Mouse (Mus musculus) thymus, postnatal 4 days (tissue): ENCODE data around the gene Cnot6.

Source experiments
- DNase-seq: peaks from one replicate; pipeline ENCODE4 v3.0.0; 2021

The Cnot6 gene

DNA sequence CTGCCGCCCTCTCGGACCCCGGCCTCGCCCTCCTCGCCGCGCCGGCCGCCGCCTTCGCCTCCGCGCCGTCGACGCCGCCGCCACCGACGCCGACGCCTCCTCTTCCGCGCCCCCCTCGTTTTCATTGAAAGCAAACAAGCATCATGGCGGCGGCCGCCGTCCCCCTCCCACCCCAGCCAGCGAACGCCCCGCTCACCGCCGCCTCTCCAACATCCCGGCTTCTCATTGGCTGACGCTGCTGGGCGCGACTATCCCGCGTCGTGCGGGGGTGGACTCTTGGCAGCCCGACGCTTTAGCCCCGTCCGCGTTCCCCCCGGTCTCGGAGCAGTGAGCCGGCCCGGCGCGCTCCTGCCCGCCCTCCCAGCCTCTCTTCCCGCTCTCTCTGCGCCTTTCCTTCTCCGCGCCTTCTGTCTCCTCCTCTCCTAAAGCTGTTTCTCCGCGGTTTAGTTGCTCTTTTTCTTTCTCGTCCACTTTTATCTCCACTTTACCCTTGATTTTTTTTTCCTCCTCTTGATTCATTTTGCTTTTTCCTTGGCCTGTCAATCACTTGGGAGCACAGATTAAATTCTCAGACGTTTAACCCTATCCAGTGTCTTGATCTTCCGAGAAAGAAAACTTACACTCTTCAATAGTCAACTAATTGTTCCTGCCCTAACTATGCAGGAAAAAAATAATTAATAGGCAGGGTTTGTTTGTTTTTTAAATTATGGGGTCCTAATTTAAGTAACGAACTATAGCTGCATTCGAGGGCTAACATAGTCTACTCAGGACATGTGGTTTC, at the start of gene Cnot6:
TSS of gene Cnot6 (minus strand) at position 169 of the 781 bp plus-strand sequence.
- DNase-seq = peak; percentile 97

- no peak for DNase-seq
Observed at GRCm38 (mm10) chr11:49761130-49761529, 48.6 kb upstream of the Cnot6 start.

GRCm38 (mm10) chr11:49758096-49758495, 45.6 kb upstream of the Cnot6 start:
- no peak for DNase-seq

DNA sequence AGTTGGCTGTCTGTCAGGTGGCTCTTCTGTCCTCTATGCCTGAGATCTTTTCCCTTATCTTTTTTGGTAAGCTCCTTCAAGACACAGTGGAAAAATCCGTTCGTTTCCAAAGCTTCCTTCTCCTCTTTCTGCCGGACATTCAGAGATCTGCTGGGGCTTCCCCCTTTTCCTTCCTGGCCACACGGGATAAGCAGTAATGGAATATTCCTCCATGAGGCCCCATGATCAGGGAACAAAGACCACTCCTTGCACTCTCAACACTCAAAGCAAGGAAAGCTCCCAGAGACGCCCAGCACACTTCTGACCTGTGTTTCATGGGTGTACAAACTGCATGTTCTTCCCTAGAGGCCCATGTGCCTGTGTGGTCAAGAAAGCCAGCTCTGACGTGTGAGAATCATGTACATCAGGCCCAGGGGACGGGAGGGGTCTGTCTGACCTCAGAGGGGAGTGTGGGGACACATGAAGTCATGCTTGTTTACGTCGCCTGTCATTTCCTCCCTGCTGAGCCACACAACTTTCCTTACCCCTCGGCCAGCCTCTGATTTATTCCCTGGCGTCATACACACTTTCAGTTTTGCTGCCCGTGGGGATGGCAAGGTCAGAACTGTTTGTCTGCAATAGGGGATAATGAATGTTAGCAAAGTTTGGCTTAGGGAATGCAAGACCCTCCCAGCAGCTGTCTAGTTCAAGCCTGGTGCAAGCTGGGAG, 42.6 kb upstream of the Cnot6 start:
- no peak for DNase-seq

GRCm38 (mm10) chr11:49746756-49747155, 34.2 kb upstream of the Cnot6 start:
- DNase-seq = no peak

DNA sequence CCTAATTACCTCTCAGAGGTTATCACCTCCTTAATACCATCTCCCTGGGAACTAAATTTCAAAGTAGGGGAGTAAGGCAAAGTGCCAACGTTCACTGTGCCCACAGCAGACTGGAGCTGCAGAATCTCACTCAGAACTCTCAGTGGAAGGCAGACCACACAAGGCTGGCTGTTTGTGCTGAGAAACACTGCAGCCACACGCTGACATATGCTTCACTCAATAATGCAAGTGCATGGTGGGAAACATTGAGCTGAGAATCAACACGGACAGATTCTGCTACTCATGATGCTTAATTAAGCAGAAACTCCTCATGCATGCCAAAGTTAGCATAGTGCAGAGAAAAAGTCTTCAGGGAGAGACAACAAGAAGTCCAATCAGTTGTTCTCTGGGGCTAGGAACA, 33.3 kb upstream of the Cnot6 start:
- DNase-seq = no peak

DNA sequence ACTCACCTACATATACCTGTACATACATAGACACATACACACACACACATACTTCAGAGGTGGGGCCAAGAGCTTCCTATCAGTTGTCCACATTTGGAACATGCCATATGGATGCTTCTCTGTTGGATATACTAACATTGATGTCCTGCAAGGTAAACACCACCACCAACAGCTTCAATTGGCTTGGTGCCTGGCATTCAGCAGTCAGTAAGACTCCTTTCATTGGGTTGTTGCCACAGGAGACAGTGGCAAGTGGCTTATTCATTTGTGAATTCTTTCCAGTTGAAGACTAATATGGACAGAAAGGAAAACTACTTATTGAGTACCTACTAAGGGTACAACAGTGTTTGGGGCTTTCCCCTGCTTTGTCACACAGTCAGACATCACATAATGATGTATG, 32.5 kb upstream of the Cnot6 start:
- no peak for DNase-seq

- DNase-seq = no peak
Observed at GRCm38 (mm10) chr11:49743634-49744033, 31.1 kb upstream of the Cnot6 start.

- DNase-seq = no peak
Observed at GRCm38 (mm10) chr11:49742248-49742647, 29.7 kb upstream of the Cnot6 start.

DNA sequence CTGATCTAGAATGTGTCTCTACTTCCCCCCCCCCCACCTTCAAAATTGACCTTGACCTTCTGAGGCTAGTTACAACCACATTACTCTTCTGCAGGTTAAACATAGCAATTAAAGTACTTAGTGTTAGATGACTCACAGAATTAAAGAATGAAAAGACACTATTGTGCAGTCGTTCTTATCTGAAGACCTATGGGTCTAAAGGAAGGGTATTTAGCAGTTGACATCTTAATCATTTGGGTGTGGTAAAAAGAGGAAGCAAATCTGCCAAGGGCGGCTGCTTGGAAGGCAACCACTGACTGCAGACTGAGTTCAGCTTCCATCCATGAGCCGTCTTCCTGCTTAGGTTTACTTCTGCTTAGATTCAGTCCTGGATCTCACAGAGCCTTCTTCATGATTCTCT, 27.3 kb upstream of the Cnot6 start:
- no peak for DNase-seq

DNA sequence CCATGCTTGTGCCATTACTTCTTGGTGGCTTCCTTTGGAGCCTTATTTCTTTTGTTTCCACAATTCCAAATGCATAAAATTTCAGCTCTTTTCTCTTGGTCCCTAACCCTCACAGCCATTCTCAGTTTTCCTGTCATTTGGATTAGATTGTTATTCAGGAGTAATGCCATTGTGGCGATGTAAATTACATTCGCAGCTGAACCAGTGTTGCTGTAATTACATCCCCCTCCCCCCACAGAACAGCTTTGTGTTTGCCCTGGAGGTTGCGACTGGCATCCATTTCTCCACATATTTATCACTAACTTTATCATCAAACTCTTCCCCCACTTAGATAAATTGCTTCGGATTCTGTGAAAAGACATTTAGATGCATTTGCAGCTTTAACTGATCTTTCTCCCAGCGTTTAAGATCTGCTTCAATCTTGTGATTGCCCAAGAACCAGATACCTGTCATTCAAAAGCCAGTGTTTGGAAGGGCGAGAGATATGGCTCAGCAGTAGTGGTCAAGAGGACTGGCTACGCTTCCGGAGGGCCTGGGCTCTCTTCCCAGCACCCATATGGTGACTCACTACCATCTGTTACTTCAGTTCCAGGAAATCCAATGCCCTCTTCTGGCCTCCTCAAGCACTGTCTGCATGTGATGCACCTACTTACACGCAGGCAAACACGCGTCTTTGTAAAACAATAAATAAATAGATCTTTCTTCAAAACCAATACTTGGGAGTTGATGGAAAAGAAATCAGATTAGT, 26.3 kb upstream of the Cnot6 start:
- no peak for DNase-seq

DNA sequence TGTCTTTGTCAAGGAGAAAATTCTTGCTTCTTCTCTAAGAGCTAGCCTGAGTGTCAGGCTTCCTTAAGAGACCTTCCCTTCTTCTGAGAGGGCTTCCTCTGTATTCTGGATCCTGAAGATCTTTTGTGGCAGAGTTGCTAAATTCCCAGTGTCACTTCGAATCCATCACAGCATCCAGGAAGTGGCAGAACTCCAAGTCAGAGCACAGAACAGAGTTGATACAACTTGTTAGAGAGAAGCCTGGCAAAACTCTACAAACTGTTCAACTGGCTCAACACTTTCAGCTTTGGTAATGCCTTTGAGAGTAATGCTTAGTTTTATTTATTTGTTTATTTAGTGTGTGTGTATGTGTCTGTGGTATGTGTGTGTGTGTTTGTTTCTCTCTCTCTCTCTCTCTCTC, 25.1 kb upstream of the Cnot6 start:
- no peak for DNase-seq

DNA sequence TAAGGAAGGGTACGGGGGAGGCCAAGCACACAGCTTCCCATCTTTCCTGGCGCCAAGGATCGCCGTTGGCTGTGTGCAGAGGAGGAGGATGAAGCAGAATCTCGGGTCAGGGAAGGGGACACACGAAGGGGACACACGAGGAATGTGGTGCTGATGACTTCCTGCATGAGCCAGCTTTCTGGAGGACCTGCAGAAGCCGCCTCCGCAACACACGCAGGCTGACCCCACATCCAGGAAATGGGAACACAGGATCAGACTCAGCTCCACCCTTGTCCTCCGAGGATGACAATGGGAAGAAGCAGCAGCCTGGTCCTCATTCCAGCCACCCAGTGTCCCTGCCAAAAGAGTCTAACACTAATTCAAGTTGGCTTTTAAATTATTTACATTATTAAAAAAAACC, 22.2 kb upstream of the Cnot6 start:
- DNase-seq = no peak

GRCm38 (mm10) chr11:49730275-49730948, 17.9 kb upstream of the Cnot6 start:
- DNase-seq = no peak

DNA sequence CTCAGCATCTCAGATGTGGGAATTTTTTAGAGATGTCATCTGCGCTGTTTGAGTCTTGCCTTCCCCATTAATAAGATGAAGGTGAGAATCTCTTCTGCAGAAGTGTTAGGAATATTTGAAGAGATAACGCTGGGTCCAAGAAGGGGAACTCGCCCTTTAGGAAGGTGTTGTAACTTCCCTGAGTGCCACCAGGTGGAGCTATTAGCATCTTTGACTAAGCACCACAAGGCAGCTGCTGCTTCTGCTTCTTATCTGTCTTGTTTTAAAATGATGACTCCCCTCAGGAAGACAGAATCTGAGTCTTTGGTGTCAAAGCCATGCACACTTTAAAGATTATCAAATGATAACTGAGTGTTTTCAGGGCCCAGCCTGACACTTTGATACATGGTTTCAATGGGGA, 15.4 kb upstream of the Cnot6 start:
- peak; percentile 70 for DNase-seq

- no peak for DNase-seq
Observed at GRCm38 (mm10) chr11:49726800-49727199, 14.3 kb upstream of the Cnot6 start.

DNA sequence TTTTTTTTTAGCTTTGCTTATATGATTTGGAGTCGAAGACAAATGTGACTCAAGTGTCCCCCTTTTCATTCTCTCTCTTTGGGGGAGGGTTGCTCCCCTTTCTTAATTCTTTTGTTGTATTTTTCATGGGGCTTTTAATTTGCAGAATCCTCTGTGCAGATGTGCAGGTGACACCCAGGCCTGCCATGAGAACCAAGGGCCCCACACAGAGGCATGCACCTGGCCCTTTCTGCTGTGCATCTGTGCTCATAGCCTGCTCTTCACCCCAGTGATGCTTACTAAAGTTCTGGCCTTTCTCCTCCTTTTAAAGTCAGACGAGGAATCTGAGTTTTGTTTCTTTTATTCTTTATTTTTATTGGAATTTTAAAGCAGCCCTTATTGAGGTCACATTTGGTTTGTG, 12.2 kb upstream of the Cnot6 start:
- DNase-seq = peak; percentile 75

- peak; percentile 58 for DNase-seq
Observed at GRCm38 (mm10) chr11:49723281-49723680, 10.8 kb upstream of the Cnot6 start.

GRCm38 (mm10) chr11:49722692-49723091, 10.2 kb upstream of the Cnot6 start:
- peak; percentile 64 for DNase-seq

- no peak for DNase-seq
Observed at GRCm38 (mm10) chr11:49721358-49721757, 8.8 kb upstream of the Cnot6 start.

GRCm38 (mm10) chr11:49719466-49720151, 7.1 kb upstream of the Cnot6 start:
- DNase-seq = peak; percentile 50
